Mouse (Mus musculus) heart, embryonic 11.5 days (tissue): ENCODE measurements around the gene Smdt1. TPM values are rescaled to one million over a fixed set of nuclear protein-coding genes. Genes with fewer than 3 reads are reported as not detected.
A peak's percentile ranks its signal among the peaks of the same experiment; 100 is the strongest.

Experiments
- ATAC-seq: fragments of 200-750 bp; cut with Nextera tagmentation; replicated peaks from 2 replicates; pipeline ENCODE4 v1.8.0; 2017; ENCODE audit warnings: moderate library complexity; ENCODE audit not compliant: insufficient number of reproducible peaks, low FRiP score, low TSS enrichment
- H3K27ac ChIP-seq: fragments of 300-500 bp; sonication (generic); 2 replicates; pipeline ENCODE4 v1.5.1; 2014; ENCODE audit warnings: mild to moderate bottlenecking, low read depth, low read length
- H3K27me3 ChIP-seq: fragments of 300-500 bp; sonication (generic); 2 replicates; pipeline ENCODE4 v1.6.1; 2014; ENCODE audit warnings: mild to moderate bottlenecking, low read length, mixed read lengths; ENCODE audit not compliant: control insufficient read depth, insufficient read depth
- H3K36me3 ChIP-seq: fragments of 300-500 bp; sonication (generic); 2 replicates; pipeline ENCODE4 v1.6.1; 2014; ENCODE audit warnings: mild to moderate bottlenecking, low read length, moderate library complexity, mixed read lengths; ENCODE audit not compliant: control insufficient read depth, insufficient read depth
- H3K4me1 ChIP-seq: fragments of 300-500 bp; sonication (generic); 2 replicates; pipeline ENCODE4 v1.6.1; 2014; ENCODE audit warnings: low read length; ENCODE audit not compliant: control insufficient read depth, insufficient read depth
- H3K4me2 ChIP-seq: fragments of 300-500 bp; sonication (generic); 2 replicates; pipeline ENCODE4 v1.6.1; 2014; ENCODE audit warnings: mild to moderate bottlenecking, moderate library complexity
- H3K4me3 ChIP-seq: fragments of 300-500 bp; sonication (generic); 2 replicates; pipeline ENCODE4 v1.5.1; 2014; ENCODE audit warnings: low read depth, low read length
- H3K9ac ChIP-seq: fragments of 300-500 bp; sonication (generic); 2 replicates; pipeline ENCODE4 v1.6.1; 2014; ENCODE audit warnings: mild to moderate bottlenecking, low read depth, low read length, moderate library complexity
- H3K9me3 ChIP-seq: fragments of 300-500 bp; sonication (generic); replicated peaks from 2 replicates; pipeline ENCODE4 v1.6.1; 2016; ENCODE audit warnings: low read length; ENCODE audit not compliant: control insufficient read depth
- WGBS: fragments of 180-500 bp; shearing (Covaris S2); extraction: QIAGEN DNeasy Blood & Tissue Kit; methylation state at CpG from one replicate; pipeline ENCODE4 v1.1.7; 2014; ENCODE audit not compliant: insufficient replicate concordance; 5-methylcytosine and 5-hydroxymethylcytosine counted together
- polyA plus RNA-seq: library from polyadenylated mRNA; unstranded; fragments of >200 nt; fragmentation: Nextera tagmentation; extraction: Ambion mirVana; gene quantifications from 2 replicates; pipeline ENCODE4 v1.2.1, GENCODE M21; 2014

The Smdt1 gene
- polyA plus RNA-seq, 1 experiment from 2014 or later = 320 TPM

DNA sequence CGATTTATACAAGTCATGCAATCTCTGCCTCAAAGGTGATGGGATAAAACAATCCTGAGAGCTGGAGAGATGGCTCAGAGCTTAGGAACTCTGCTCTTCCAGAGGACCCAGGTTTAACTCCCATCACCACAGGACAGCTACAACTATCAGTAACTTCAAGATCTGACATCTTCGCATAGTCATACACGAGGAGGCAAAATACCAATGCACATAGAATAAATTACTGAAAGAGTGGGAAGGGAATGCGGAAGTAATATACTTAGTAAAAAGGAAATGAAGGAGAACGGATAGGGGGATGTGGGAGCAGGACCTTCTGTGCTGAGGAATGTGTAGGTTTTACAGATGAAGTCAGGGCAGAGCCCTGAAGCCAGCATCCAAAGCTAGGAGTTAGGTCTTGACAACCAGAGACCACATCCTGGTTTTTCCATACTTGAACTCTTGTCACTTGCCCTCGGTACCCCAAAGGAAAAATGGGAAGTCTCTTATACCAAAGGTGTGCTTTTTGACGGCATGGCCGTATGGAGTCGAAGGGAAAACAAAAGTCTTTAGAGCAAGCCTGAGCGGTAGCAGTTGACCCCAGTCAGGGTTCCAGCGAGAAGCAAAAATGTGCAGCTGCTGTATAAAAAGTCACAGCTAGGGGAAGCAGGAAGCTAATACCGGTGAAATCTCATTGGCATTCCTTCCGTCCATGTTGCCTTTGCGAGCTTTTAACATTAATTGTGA lies 8.0 kb downstream of the Smdt1 start:
- no peak for ATAC-seq
- H3K4me2 ChIP-seq = peak overlapping the region; percentile 85
- peaks cover 16% of the 10 kb centered on the region for H3K4me1 ChIP-seq
- H3K4me3 ChIP-seq = peak overlapping the region; percentile 80
- H3K36me3 ChIP-seq = peaks cover 29% of the 10 kb centered on the region
- peak overlapping the region; percentile 81; the same call in 1 of the 2 replicates for H3K27ac ChIP-seq
- H3K9ac ChIP-seq = peak overlapping the region; percentile 84
- WGBS = 57% methylated on average over 14 of the region's 14 CpGs
- H3K9me3 ChIP-seq = no peaks in the 10 kb centered on the region
- H3K27me3 ChIP-seq = no peaks in the 10 kb centered on the region

DNA sequence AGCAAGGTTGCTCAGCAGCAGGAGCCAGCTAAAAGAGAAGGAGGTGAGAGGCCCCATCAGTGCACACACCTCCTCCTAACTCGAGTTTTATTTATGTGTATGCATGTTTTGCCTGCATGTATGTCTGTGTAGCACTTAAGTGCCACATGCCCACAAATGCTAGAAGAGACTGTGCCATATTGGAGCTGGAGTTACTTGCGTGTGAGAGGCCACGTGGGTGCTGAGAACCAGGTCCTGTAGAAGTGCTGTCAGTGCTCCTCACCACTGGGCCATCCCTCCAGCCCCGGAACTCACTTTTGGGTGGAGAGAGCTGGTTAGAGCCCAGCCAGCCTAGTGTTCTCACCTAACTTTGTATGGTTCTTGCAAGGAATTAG lies 8.5 kb downstream of the Smdt1 start:
- Histone ChIP-seq H3K4me2 (peak overlapping the region; percentile 85), H3K27me3 (no peaks in the 10 kb centered on the region), H3K4me3 (peak overlapping the region; percentile 80), H3K9ac (peak overlapping the region; percentile 49; the same call in 1 of the 2 replicates), H3K36me3 (peaks cover 29% of the 10 kb centered on the region), H3K4me1 (peaks cover 11% of the 10 kb centered on the region), H3K27ac (no peak overlapping the region), H3K9me3 (no peaks in the 10 kb centered on the region)
- no peak for ATAC-seq
- WGBS = 80% methylated on average over 4 of the region's 4 CpGs

DNA sequence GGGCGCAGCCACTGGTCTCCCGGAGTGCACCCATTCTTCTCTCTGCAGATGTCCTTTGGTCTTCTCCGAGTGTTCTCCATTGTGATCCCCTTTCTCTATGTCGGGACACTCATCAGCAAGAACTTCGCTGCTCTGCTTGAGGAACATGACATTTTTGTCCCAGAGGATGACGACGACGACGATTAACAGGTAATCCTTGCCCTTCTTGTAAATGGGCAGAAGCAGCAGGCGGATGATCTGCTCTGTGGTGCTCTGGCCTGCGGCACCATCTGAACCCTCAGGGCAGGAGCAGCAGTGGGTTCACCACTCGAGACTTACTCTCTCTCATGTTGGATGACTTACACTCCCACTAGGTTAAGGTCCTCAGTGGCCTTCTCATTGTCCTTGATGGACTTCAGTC lies 9.1 kb downstream of the Smdt1 start:
- 90% methylated on average over 12 of the region's 12 CpGs for WGBS
- H3K27me3 ChIP-seq = no peaks in the 10 kb centered on the region
- H3K4me1 ChIP-seq = peaks cover 13% of the 10 kb centered on the region
- no peaks in the 10 kb centered on the region for H3K9me3 ChIP-seq
- H3K36me3 ChIP-seq = peaks cover 29% of the 10 kb centered on the region
- ATAC-seq = no peak
- no peak overlapping the region for H3K9ac ChIP-seq
- H3K27ac ChIP-seq = no peak overlapping the region
- no peak overlapping the region for H3K4me3 ChIP-seq
- peak overlapping the region; percentile 85 for H3K4me2 ChIP-seq

DNA sequence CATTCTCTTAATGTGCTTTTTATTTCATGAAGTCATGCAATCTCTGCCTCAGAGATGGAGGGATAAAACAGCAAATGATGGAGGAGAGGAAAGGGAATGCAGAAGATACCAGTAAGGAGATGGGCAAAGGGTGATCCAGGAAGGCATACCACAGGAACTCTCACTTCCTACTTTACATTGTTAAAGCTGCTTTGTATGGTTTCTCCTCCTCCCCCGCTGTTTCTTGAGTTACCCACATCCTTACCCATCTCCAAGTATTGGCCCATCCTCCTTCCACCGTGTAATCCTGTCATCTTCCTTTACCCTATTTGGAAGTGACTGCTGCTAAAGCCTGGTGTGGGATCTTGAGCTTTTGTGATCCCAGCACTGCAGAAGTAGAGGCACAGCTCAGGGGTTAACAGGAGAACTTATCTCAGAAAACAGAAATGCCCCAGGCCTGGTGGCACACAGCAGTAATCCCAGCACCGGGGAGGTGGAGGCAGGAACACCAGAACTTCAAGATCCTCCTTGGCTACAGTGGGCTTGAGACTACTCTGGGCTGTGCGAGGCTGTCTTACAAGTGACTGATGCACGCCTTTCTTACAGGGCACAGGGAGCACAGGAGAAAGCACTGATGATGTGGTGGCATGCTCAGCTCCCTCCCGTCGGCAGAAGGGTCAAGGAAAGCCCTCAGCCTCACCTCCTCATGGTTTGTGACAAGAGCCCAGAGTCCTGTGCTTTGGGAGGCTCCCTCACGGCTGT lies 9.7 kb downstream of the Smdt1 start:
- Histone ChIP-seq H3K9me3 (no peaks in the 10 kb centered on the region), H3K4me3 (no peak overlapping the region), H3K27ac (no peak overlapping the region), H3K9ac (no peak overlapping the region), H3K27me3 (no peaks in the 10 kb centered on the region), H3K36me3 (peaks cover 29% of the 10 kb centered on the region), H3K4me2 (no peak overlapping the region; the same call in 1 of the 2 replicates), H3K4me1 (peaks cover 16% of the 10 kb centered on the region)
- WGBS = 83% methylated on average over 8 of the region's 8 CpGs
- ATAC-seq = no peak

DNA sequence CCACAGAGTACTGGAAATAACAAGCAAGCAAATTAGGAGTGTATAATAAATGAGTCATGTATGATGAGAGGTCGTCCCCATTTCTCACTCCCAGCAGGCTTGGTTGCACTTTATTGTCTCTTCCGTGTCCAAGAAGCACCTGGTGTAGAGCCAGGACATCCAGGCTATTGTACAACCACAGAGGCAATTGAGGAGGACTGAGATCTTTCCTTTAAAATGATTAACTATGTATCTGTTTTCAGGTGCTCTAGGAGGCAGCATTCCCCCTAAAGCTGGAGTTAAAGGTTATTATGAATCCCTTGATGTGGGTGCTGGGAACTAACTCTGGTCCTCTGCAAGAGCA lies 10.2 kb downstream of the Smdt1 start:
- H3K27ac ChIP-seq = no peak overlapping the region
- WGBS = 97% methylated on average over 2 of the region's 2 CpGs
- peaks cover 29% of the 10 kb centered on the region for H3K36me3 ChIP-seq
- no peak overlapping the region for H3K4me2 ChIP-seq
- no peak overlapping the region for H3K4me3 ChIP-seq
- peaks cover 16% of the 10 kb centered on the region for H3K4me1 ChIP-seq
- ATAC-seq = no peak
- no peak overlapping the region for H3K9ac ChIP-seq
- H3K27me3 ChIP-seq = no peaks in the 10 kb centered on the region
- H3K9me3 ChIP-seq = no peaks in the 10 kb centered on the region

DNA sequence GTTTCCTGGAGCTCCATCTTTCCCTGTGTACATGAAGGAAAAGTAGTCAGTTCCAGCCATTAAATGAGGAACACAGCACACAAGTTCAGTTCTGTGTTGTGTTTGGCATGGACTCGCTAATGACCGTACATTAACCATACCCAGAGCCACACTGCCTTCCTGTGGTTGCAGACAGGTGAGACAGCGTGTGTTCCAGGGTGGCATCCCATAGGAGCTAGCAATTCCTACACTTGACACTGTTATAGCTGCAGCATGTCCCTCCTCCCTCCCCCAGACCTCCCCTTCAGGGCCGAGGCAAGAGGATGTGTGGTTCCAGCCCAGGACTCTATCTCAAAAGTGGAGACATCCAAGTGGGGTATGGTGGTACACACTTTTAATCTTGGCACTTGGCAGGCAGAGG lies 11.6 kb downstream of the Smdt1 start:
- no peak overlapping the region for H3K4me2 ChIP-seq
- peaks cover 19% of the 10 kb centered on the region for H3K4me1 ChIP-seq
- H3K36me3 ChIP-seq = peaks cover 29% of the 10 kb centered on the region
- no peak for ATAC-seq
- no peaks in the 10 kb centered on the region for H3K27me3 ChIP-seq
- H3K27ac ChIP-seq = no peak overlapping the region
- H3K9me3 ChIP-seq = no peaks in the 10 kb centered on the region
- H3K4me3 ChIP-seq = no peak overlapping the region
- 91% methylated on average over 4 of the region's 4 CpGs for WGBS
- no peak overlapping the region for H3K9ac ChIP-seq

DNA sequence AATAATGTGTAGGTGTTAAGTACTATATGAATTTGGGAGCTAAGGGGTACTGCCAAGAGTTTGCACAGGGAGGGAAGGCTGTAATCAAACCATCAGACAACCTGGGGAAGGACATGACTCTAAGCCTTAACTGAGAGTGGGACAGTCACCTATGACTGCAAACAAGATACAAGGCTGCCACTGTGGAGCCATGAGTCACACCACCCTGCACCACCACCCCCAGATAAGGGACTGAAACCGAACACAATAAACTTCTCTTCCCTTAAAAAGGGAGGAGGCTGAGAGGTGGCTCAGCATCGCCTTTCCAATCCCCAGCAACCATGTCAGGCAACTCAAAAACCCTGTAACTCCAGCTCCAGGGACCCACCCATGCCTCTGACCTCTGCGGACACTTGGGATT lies 12.7 kb downstream of the Smdt1 start:
- WGBS = 49% methylated on average over 3 of the region's 3 CpGs
- H3K9ac ChIP-seq = 0 out of 2 replicates have a peak overlapping the region, but pooled peaks have one; percentile 28
- peaks cover 29% of the 10 kb centered on the region for H3K36me3 ChIP-seq
- peak; percentile 24; the same call in 1 of the 2 replicates for ATAC-seq
- no peaks in the 10 kb centered on the region for H3K27me3 ChIP-seq
- H3K4me1 ChIP-seq = peaks cover 19% of the 10 kb centered on the region
- peak overlapping the region; percentile 36; the same call in 1 of the 2 replicates for H3K27ac ChIP-seq
- no peak overlapping the region for H3K4me3 ChIP-seq
- no peaks in the 10 kb centered on the region for H3K9me3 ChIP-seq
- H3K4me2 ChIP-seq = peak overlapping the region; percentile 88

DNA sequence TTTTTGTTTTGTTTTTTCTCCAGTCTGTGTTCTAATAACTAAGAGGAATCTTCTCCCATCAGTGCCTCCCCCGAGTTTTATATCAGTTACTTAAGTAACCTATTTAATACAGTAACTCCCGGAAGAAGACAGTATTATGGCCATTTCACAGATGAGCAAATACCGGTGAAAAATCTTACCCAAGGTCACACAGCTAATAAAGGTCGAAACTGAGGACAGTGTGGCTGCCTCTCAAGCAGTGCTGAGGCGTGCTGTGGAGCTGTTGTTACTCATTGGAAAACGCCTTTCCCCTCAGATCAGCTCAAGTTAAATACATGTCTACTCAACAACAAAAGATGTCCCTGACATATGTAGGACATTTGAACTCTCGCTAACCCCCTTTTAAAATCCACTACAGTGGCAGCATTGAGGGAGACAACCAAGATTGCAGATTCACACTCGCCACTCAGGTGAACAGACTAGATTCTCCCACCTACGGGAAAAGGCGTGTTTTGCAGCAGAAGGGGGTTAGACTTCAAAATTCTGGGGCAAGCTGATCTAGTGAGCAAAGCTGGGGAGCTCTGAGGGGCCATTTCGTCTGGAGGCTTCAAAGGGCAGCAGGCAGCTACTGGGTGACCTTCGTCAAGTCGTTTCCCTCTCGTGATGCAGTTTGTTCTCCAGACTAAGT lies 14.5 kb downstream of the Smdt1 start:
- Histone ChIP-seq H3K36me3 (peaks cover 25% of the 10 kb centered on the region), H3K4me3 (peak overlapping the region; percentile 95), H3K27ac (peak overlapping the region; percentile 85), H3K4me1 (peaks cover 9% of the 10 kb centered on the region; the same call in 1 of the 2 replicates), H3K9ac (peak overlapping the region; percentile 99), H3K9me3 (no peaks in the 10 kb centered on the region), H3K4me2 (peak overlapping the region; percentile 88), H3K27me3 (no peaks in the 10 kb centered on the region)
- no peak for ATAC-seq
- 27% methylated on average over 14 of the region's 14 CpGs for WGBS
